Mouse (Mus musculus) WW6 (cell line): ENCODE results near the gene Rhox6.
"Not testable (repeated sequence)": the region's sequence is repeated elsewhere in the genome, so short reads cannot be mapped to it uniquely, and the experiment has no call there.

ENCODE experiments used
- DNase-seq: peaks from one replicate; pipeline ENCODE4 v3.0.0-alpha.2; 2013; ENCODE audit warnings: low read depth, low spot score

Gene Rhox6

DNA sequence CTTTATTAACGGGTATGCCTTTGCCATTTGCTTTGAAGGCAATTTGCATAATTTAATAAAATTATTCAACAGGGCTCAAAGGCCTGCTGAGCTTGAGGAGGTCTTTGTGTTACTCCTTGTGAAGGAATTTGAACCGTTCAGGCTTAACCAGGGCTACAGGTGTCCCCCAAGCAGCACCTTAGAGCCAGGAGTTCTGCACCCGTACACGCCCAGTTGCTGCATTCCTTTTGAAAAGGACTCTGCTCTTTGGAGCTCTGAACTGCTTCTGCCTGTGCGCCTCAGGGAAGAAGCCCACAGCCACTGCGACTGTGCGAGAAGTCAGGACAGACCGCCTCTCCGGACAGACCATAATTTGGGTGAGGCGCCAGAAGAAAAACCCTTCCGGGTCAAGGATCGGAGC lies at the start of gene Rhox6:
TSS of gene Rhox6 (plus strand) at position 301 of the 400 bp plus-strand sequence.
- DNase-seq, result not testable (repeated sequence)

GRCm38 (mm10) chrX:37807286-37808080 lies 19.2 kb upstream of the Rhox6 start:
- DNase-seq, result no peak

DNA sequence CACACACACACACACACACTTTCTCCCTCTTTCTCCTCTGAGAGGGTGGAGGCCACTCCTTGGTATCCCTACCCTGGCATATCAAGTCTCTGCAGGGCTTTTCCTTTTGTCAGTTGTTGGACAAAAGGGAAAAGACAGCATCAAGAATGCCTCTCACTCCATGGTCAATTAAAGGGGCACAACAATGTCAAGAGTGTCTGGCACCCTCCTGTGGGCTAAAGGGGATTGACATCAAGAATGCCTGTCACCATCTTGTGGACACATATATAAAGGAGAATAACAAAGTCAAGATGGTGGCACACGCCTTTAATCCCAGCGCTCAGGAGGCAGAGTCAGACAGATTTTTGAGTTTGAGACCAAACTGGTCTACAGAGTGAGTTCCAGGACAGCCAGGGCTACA lies 17.3 kb upstream of the Rhox6 start:
- DNase-seq, result no peak

GRCm38 (mm10) chrX:37811179-37811578 lies 15.5 kb upstream of the Rhox6 start:
- no peak for DNase-seq

DNA sequence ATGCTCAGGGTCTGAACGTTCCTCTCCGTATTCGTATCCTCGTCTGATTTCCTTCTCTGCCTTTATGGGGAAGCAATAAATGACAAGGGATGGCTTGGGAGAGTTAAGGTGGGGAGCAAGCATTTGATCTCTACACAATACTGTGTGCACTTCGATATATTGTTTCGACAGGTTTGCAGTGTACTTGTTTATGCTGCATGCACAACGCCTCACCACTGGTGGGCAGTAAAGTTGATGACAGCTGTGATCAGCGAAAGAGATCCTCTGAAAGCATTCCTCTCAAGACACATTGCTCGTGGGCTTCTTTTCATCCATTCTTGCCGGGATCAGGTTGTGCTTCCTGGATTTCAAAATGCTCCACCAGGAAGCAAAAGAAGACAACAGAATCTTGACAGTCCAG lies 11.0 kb upstream of the Rhox6 start:
- DNase-seq, result no peak

DNA sequence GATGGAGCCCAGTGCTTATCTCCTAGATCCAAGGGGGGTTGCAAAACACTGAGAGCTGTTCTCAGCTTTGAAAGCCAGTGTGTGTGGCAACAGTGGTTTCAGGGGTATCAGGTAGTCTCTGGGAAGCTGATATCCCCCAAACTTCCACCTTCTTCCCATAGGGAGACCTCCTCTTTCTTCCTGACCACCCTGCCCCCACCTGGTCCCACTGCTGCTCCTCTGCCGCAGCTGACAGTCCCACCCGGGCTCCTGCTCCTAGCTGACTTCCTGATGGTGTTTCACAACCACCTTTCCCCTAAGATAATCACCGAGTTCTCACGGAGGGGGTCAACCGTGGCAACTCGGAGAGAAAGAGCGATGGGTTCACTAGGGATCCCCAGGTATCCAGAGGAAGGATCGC lies 4.7 kb downstream of the Rhox6 start, which contains the start of gene Rhox7a:
TSS of gene Rhox7a (plus strand) at position 301 of the 400 bp plus-strand sequence.
- DNase-seq, result not testable (repeated sequence)

DNA sequence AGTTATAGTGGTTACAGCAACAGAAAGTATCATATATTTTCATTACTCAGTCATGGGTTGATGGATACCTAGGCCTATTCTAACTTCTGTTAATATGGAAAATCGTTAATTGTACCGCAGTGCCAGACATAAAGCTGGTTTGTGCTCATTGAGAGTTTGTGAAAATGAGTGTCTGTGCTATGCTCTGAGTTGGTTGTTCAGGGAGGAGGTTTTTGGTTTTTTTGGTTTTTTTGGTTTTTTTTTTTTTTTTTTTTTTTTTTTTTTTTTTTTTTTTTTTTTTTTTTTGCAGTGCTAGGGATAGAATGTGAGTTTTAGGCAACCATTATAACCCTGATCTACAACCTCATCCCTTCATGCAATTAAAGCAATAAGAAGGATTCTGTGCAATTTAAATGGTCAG lies 44.9 kb downstream of the Rhox6 start:
- no peak for DNase-seq

GRCm38 (mm10) chrX:37878844-37879243 lies 52.1 kb downstream of the Rhox6 start, which contains the start of gene Rhox8:
Gene Rhox8 (minus strand): TSS chrX:37878944.
- DNase-seq, result no peak
